Mouse (Mus musculus) liver, adult 2 months (tissue): ENCODE data around the gene Mrps18c.

Experiments used
- CTCF ChIP-seq: fragments of 200-500 bp; IDR thresholded peaks from 2 replicates; pipeline ENCODE4 v1.5.1; 2011; ENCODE audit warnings: low read depth, low read length, control low read depth
- POLR2A ChIP-seq: fragments of 200-500 bp; IDR thresholded peaks from 2 replicates; pipeline ENCODE4 v1.6.1; 2011; ENCODE audit warnings: low read length, control low read depth; ENCODE audit not compliant: insufficient read depth; ENCODE audit errors: extremely low read depth

GRCm38 (mm10) chr5:100792261-100792660 is 6.2 kb upstream of the Mrps18c start:
- no peak for TF ChIP-seq POLR2A
- no peak for TF ChIP-seq CTCF
